Mouse (Mus musculus) myocyte (in vitro differentiated cells): ENCODE measurements at regions not wholly inside any gene's neighbourhood (a gene's known extent, or its start where the extent isn't known, plus 50 kb on each side); places are given as distances from the start of the nearest gene placed in this dataset.

Experiments
- CEBPB ChIP-seq: IDR thresholded peaks from 2 replicates; pipeline ENCODE4 v1.6.1; 2011; ENCODE audit warnings: mild to moderate bottlenecking, moderate library complexity; ENCODE audit not compliant: poor library complexity, insufficient read depth, severe bottlenecking
- E2F4 ChIP-seq: IDR thresholded peaks from one replicate; pipeline ENCODE4 v1.6.1; 2011; ENCODE audit warnings: mild to moderate bottlenecking, control low read depth, moderate library complexity; ENCODE audit not compliant: insufficient read depth
- MAX ChIP-seq: IDR thresholded peaks from one replicate; pipeline ENCODE4 v1.6.1; 2011; ENCODE audit warnings: low read depth, mild to moderate bottlenecking, control low read depth
- MYOD1 ChIP-seq, 3 experiments: IDR thresholded peaks; one replicate each; pipeline ENCODE4 v1.6.1; 2011; ENCODE audit warnings: control low read depth in 2 of 3, low read depth in 2 of 3, mild to moderate bottlenecking in 2 of 3, moderate library complexity in 1 of 3; ENCODE audit not compliant: insufficient read length in 2 of 3, control insufficient read depth in 1 of 3
- MYOG ChIP-seq, 3 experiments: IDR thresholded peaks; one replicate each; pipeline ENCODE4 v1.6.1; 2011; ENCODE audit warnings: control low read depth in 2 of 3, low read depth in 2 of 3, mild to moderate bottlenecking in 2 of 3; ENCODE audit not compliant: insufficient read length in 2 of 3, control insufficient read depth in 1 of 3, insufficient read depth in 1 of 3
- POLR2A ChIP-seq: IDR thresholded peaks from one replicate; pipeline ENCODE4 v1.6.1; 2011; ENCODE audit warnings: low read depth, mild to moderate bottlenecking, control low read depth, moderate library complexity; ENCODE audit not compliant: insufficient read length
- POLR2AphosphoS2 ChIP-seq: IDR thresholded peaks from one replicate; pipeline ENCODE4 v1.6.1; 2011; ENCODE audit warnings: low read depth, control low read depth; ENCODE audit not compliant: insufficient read length
- REST ChIP-seq: IDR thresholded peaks from one replicate; pipeline ENCODE4 v1.6.1; 2011; ENCODE audit warnings: mild to moderate bottlenecking, control low read depth, moderate library complexity; ENCODE audit not compliant: insufficient read depth, insufficient read length
- SRF ChIP-seq: IDR thresholded peaks from one replicate; pipeline ENCODE4 v1.6.1; 2011; ENCODE audit warnings: low read depth; ENCODE audit not compliant: control insufficient read depth, insufficient read length
- TCF3 ChIP-seq: IDR thresholded peaks from one replicate; pipeline ENCODE4 v1.6.1; 2011; ENCODE audit warnings: low read depth, control low read depth; ENCODE audit not compliant: insufficient read length
- USF1 ChIP-seq: IDR thresholded peaks from one replicate; pipeline ENCODE4 v1.6.1; 2011; ENCODE audit warnings: low read depth, mild to moderate bottlenecking, control low read depth, moderate library complexity

GRCm38 (mm10) chr15:65698596-65698995, 683.9 kb upstream of the Gm21961 start:
- TF ChIP-seq CEBPB (no peak), POLR2A (no peak), TCF3 (no peak), MYOG (IDR thresholded peaks at IDR 0.05; ENCODE audit: control insufficient read depth in 1 of 3, insufficient read depth in 1 of 3, insufficient read length in 2 of 3, low read depth in 2 of 3) (no peak), E2F4 (no peak), USF1 (no peak), POLR2AphosphoS2 (no peak), SRF (no peak), MAX (no peak), MYOD1 (IDR thresholded peaks at IDR 0.05; ENCODE audit: control insufficient read depth in 1 of 3, insufficient read length in 2 of 3, low read depth in 2 of 3) (no peak), REST (no peak)
